Mouse (Mus musculus): ENCODE measurements at regions not wholly inside any gene's neighbourhood (a gene's known extent, or its start where the extent isn't known, plus 50 kb on each side); places are given as distances from the start of the nearest gene placed in this dataset.

GRCm38 (mm10) chr8:103808580-103808979 is 292.8 kb upstream of the Cdh5 start:
- DNase-seq = peak; percentile 4 to 8

DNA sequence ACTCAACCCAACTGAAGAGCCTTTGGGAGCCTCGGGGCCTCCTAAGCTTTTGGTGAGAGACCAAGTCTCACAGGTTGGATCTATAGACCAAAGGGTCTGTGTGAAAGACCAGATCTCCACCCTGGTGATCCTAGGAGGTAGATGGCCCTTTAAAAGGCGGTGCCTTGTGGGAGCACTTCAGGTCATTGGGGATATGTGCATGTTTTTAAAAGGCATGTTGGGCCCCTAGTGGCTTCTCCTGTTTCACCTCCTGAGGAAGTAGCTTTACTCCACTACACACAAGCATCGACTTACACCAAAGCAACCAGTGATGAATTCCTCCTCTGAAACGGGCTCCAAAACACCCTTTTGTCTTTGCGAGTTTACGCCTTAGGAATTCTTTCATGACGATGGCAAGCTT is 292.3 kb upstream of the Cdh5 start:
- DNase-seq = no peak

DNA sequence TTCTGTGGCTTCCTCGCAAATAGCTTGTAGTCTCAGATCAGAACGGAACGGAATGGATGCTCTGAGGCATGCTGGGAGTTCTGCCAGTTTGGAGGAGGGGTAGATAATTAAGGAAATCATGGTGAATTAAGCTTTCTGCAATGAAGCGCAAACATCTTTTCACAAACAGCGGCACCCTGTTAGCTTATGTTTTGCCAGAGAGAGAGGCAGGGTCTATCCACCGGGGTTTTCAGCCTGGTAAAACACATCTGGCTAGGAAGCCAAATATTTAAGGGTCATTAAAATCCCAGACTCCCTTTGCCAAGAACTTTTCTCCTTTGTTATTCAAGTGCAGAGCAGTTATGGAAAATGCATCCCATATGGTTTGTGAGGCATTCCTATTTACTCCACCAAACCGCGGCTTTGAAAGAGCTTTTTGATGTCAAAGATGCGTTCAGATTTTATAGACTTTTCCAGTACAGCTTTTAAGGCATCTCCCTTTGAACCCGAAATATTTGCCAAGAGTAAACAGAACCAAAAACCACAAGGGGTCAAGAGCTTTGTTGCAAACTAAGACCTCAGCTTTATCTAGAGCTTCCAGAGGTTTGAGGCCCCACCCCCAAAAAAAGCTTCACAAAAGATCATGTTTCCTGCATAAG is 287.4 kb upstream of the Cdh5 start:
- DNase-seq = no peak

- DNase-seq = no peak
Measured at GRCm38 (mm10) chr8:103816101-103816894, 285.1 kb upstream of the Cdh5 start.

DNA sequence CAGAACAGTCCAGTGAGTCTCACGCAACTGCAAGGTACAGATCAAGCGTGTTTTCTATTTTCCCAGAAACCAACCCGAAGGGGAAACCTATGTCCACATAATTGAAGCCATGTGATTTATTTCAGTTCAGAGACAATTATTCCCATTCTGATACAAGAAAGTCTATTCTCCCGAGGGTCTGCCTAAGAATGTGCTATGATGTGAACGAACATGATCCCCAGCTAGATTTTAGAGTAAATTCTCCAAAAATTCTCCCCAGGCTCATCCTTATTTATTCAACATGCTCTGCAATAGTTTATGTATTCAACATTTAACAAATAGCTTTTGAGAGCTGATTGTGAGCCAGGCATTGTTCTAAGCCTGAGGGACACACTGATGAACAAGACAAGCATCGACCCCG is 277.9 kb upstream of the Cdh5 start:
- no peak for DNase-seq

- no peak for DNase-seq
Measured at GRCm38 (mm10) chr8:103824747-103825146, 276.7 kb upstream of the Cdh5 start.

DNA sequence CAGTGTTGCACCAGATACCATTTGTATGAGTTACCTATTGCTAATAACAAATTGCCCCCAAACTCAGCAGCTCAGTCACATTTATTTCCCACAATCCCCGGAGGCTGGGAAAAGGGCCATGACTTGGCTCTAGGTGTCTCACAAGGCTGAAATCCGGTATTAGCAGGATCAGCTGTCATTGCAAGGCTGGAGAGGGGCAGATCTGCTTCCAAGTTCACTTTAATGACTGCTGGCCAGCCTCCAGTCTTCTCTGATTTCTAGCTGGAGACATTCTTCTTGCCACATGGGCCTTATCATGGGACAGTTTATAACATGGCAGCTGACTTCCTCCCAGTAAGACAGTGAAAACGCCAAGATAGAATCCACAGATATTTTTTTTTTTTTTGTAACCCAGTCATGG is 276.1 kb upstream of the Cdh5 start:
- peak in 1 of 2 experiments; percentile 13 for DNase-seq

GRCm38 (mm10) chr8:103830416-103830815 is 271.0 kb upstream of the Cdh5 start:
- no peak for DNase-seq

DNA sequence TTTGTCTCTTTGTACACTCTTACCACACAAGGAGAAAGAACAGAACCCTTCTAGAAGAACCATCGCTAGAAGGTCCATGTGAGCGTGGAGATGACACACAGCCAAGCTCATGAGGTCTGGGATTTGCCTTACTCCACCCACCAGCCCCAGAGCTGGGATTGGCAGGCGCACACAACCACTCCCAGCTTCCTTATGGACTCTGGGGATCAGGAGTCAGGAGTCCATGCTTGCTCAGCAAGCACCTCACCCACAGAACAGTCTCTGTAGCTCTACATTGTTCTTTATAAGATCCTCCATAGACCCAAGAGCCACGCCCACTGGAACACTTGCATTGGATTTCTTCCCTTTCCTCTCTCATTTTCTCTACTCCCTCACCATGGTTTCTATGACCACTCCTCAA is 261.4 kb upstream of the Cdh5 start:
- DNase-seq = no peak

DNA sequence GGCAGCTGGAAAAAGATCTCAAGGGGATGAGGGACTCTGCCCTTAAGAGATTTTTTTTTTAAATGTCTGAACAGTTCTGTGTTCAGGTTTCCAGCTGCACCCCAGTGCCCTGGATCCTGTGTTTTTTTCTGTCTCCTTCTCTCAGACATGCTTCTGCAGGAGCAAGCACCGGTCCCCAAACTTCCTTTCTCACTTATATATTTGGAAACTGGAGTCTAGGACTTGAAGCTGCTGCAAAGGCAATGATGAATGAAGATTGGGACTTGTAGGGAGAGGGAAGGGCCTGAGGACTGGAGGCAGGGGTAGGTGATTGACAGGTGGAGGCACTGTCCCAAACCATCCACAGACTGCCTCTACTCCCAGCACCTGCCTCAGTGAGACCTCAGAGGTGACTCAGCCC is 255.5 kb upstream of the Cdh5 start:
- no peak for DNase-seq

GRCm38 (mm10) chr8:103846382-103846976 is 254.9 kb upstream of the Cdh5 start:
- no peak for DNase-seq

GRCm38 (mm10) chr8:103849785-103850184 is 251.6 kb upstream of the Cdh5 start:
- DNase-seq = no peak

- DNase-seq = no peak
Measured at GRCm38 (mm10) chr8:103851286-103851685, 250.1 kb upstream of the Cdh5 start.

GRCm38 (mm10) chr8:103853048-103853447 is 248.4 kb upstream of the Cdh5 start:
- no peak for DNase-seq

GRCm38 (mm10) chr8:103855291-103855690 is 246.1 kb upstream of the Cdh5 start:
- DNase-seq = no peak

DNA sequence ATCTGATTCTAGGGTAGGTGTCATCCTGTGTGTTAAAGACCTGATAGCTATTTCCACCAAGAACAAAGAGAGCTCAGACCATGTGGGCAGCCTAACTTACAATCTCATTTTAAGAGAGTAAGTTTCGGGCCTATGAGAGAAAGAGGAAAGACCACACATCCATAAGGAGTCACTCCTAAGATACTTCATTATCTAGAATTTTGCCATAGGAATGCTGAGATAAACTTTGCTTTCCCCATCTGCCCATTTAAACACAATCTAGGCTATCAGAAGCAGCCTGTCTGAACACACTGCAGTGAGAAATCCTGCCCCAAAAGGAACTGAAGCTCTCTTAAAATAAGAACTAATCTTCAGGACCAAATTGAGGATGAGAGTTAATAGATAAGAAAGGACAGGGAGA is 242.3 kb upstream of the Cdh5 start:
- no peak for DNase-seq

GRCm38 (mm10) chr8:103873598-103874502 is 227.6 kb upstream of the Cdh5 start:
- DNase-seq = peak; percentile 30 to 31

- no peak for DNase-seq
Measured at GRCm38 (mm10) chr8:103874506-103874905, 226.9 kb upstream of the Cdh5 start.

DNA sequence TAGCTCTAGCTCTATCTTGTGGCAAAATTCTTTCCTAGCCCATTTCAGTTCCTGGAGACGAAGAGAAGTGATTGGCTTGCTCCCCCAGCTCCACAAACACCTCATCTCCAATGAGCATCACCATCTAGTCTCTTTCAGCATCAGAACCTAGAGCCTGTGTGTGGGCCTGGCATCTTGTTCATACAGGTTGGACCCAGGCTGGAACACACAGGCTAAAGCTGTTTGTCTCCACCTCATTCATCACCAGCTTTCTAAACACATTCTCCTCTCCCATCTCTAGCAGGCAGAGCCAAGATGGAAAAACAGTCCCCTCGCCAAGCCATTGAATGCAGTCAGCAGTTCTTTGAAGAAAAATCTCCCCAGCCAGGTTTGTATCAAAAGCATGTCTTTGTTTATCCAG is 221.9 kb upstream of the Cdh5 start:
- no peak for DNase-seq

GRCm38 (mm10) chr8:103880431-103881145 is 220.8 kb upstream of the Cdh5 start:
- DNase-seq = no peak

- peak in 1 of 2 experiments; percentile 17 for DNase-seq
Measured at GRCm38 (mm10) chr8:103881146-103881486, 220.3 kb upstream of the Cdh5 start.

Data from adrenal gland, postnatal 36 days (tissue).